Mouse (Mus musculus) myocyte (in vitro differentiated cells): ENCODE results near the gene Ppp1r3d. TPM values are rescaled to one million over a fixed set of nuclear protein-coding genes. Genes with fewer than 3 reads are reported as not detected.

Experiments
- H3K27me3 ChIP-seq: one replicate; pipeline ENCODE4 v1.6.1; 2011; ENCODE audit not compliant: control insufficient read depth, insufficient read depth, insufficient read length
- H3K36me3 ChIP-seq: one replicate; pipeline ENCODE4 v1.6.1; 2011; ENCODE audit not compliant: control insufficient read depth, insufficient read depth
- H3K4me2 ChIP-seq: one replicate; pipeline ENCODE4 v1.6.1; 2011; ENCODE audit warnings: low read depth, control low read depth
- H3K4me3 ChIP-seq: one replicate; pipeline ENCODE4 v1.5.1; 2011; ENCODE audit warnings: mild to moderate bottlenecking, control low read depth, moderate library complexity
- H3K79me2 ChIP-seq: one replicate; pipeline ENCODE4 v1.6.1; 2011; ENCODE audit not compliant: control insufficient read depth, insufficient read depth
- H3ac ChIP-seq: one replicate; pipeline ENCODE4 v1.6.1; 2011; ENCODE audit not compliant: control insufficient read depth, insufficient read length
- CEBPB ChIP-seq: IDR thresholded peaks from 2 replicates; pipeline ENCODE4 v1.6.1; 2011; ENCODE audit warnings: mild to moderate bottlenecking, moderate library complexity; ENCODE audit not compliant: poor library complexity, insufficient read depth, severe bottlenecking
- E2F4 ChIP-seq: IDR thresholded peaks from one replicate; pipeline ENCODE4 v1.6.1; 2011; ENCODE audit warnings: mild to moderate bottlenecking, control low read depth, moderate library complexity; ENCODE audit not compliant: insufficient read depth
- MAX ChIP-seq: IDR thresholded peaks from one replicate; pipeline ENCODE4 v1.6.1; 2011; ENCODE audit warnings: low read depth, mild to moderate bottlenecking, control low read depth
- MYOD1 ChIP-seq, 3 experiments: IDR thresholded peaks; one replicate each; pipeline ENCODE4 v1.6.1; 2011; ENCODE audit warnings: control low read depth in 2 of 3, low read depth in 2 of 3, mild to moderate bottlenecking in 2 of 3, moderate library complexity in 1 of 3; ENCODE audit not compliant: insufficient read length in 2 of 3, control insufficient read depth in 1 of 3
- MYOG ChIP-seq, 3 experiments: IDR thresholded peaks; one replicate each; pipeline ENCODE4 v1.6.1; 2011; ENCODE audit warnings: control low read depth in 2 of 3, low read depth in 2 of 3, mild to moderate bottlenecking in 2 of 3; ENCODE audit not compliant: insufficient read length in 2 of 3, control insufficient read depth in 1 of 3, insufficient read depth in 1 of 3
- POLR2A ChIP-seq: IDR thresholded peaks from one replicate; pipeline ENCODE4 v1.6.1; 2011; ENCODE audit warnings: low read depth, mild to moderate bottlenecking, control low read depth, moderate library complexity; ENCODE audit not compliant: insufficient read length
- POLR2AphosphoS2 ChIP-seq: IDR thresholded peaks from one replicate; pipeline ENCODE4 v1.6.1; 2011; ENCODE audit warnings: low read depth, control low read depth; ENCODE audit not compliant: insufficient read length
- REST ChIP-seq: IDR thresholded peaks from one replicate; pipeline ENCODE4 v1.6.1; 2011; ENCODE audit warnings: mild to moderate bottlenecking, control low read depth, moderate library complexity; ENCODE audit not compliant: insufficient read depth, insufficient read length
- SRF ChIP-seq: IDR thresholded peaks from one replicate; pipeline ENCODE4 v1.6.1; 2011; ENCODE audit warnings: low read depth; ENCODE audit not compliant: control insufficient read depth, insufficient read length
- TCF12 ChIP-seq: IDR thresholded peaks from one replicate; pipeline ENCODE4 v1.6.1; 2011; ENCODE audit warnings: mild to moderate bottlenecking, control low read depth; ENCODE audit not compliant: poor library complexity, insufficient read depth, severe bottlenecking
- TCF3 ChIP-seq: IDR thresholded peaks from one replicate; pipeline ENCODE4 v1.6.1; 2011; ENCODE audit warnings: low read depth, control low read depth; ENCODE audit not compliant: insufficient read length
- USF1 ChIP-seq: IDR thresholded peaks from one replicate; pipeline ENCODE4 v1.6.1; 2011; ENCODE audit warnings: low read depth, mild to moderate bottlenecking, control low read depth, moderate library complexity
- polyA plus RNA-seq: library from polyadenylated mRNA; unstranded; fragments of >200 nt; fragmentation: generic; extraction: Trizol; gene quantifications from one replicate; pipeline ENCODE4 v1.2.1, GENCODE M21; 2012; ENCODE audit warnings: missing spikeins

The Ppp1r3d gene
- polyA plus RNA-seq, result not detected

GRCm38 (mm10) chr2:178414261-178415149, at the start of gene Ppp1r3d, which contains the start of gene Fam217b:
TSS of gene Ppp1r3d (minus strand) at chr2:178414472.
TSS of gene Fam217b (plus strand) at chr2:178414524.
- TF ChIP-seq USF1 (no peak), MYOD1 (IDR thresholded peaks at IDR 0.05; ENCODE audit: control insufficient read depth in 1 of 3, insufficient read length in 2 of 3, low read depth in 2 of 3) (no peak), MYOG (IDR thresholded peaks at IDR 0.05; ENCODE audit: control insufficient read depth in 1 of 3, insufficient read depth in 1 of 3, insufficient read length in 2 of 3, low read depth in 2 of 3) (no peak), TCF12 (no peak), POLR2AphosphoS2 (no peak), POLR2A (no peak), E2F4 (no peak), SRF (no peak), REST (no peak), MAX (no peak), CEBPB (no peak)

GRCm38 (mm10) chr2:178460353-178460752, 46.1 kb upstream of the Ppp1r3d start:
- TF ChIP-seq MYOD1 (IDR thresholded peaks at IDR 0.05; ENCODE audit: control insufficient read depth in 1 of 3, insufficient read length in 2 of 3, low read depth in 2 of 3) (no peak), SRF (no peak), POLR2AphosphoS2 (no peak), MYOG (IDR thresholded peaks at IDR 0.05; ENCODE audit: control insufficient read depth in 1 of 3, insufficient read depth in 1 of 3, insufficient read length in 2 of 3, low read depth in 2 of 3) (no peak), POLR2A (no peak), REST (no peak), E2F4 (no peak), CEBPB (no peak), MAX (no peak), TCF3 (no peak), TCF12 (no peak), USF1 (no peak)
- H3K27me3 ChIP-seq, result no peaks in the 10 kb centered on the region
- H3ac ChIP-seq, result no peak overlapping the region
- no peak overlapping the region for H3K4me2 ChIP-seq
- no peak overlapping the region for H3K4me3 ChIP-seq
- no peaks in the 10 kb centered on the region for H3K36me3 ChIP-seq
- no peaks in the 10 kb centered on the region for H3K79me2 ChIP-seq

More at GRCm38 (mm10) chr2:178414261-178415149, at the start of gene Ppp1r3d, which contains the start of gene Fam217b:
- no peak within 1 kb of the TSS for H3K4me2 ChIP-seq
- no peaks in the 10 kb centered on the region for H3K36me3 ChIP-seq
- H3ac ChIP-seq, result no peak within 1 kb of the TSS
- H3K79me2 ChIP-seq, result no peaks in the 10 kb centered on the region
- no peak within 1 kb of the TSS for H3K4me3 ChIP-seq
- H3K27me3 ChIP-seq, result no peaks in the 10 kb centered on the region

GRCm38 (mm10) chr2:178457414-178457813, 43.1 kb upstream of the Ppp1r3d start:
- no peaks in the 10 kb centered on the region for H3K36me3 ChIP-seq
- H3K79me2 ChIP-seq, result no peaks in the 10 kb centered on the region
- no peak overlapping the region for H3ac ChIP-seq
- TF ChIP-seq MAX (no peak), MYOG (IDR thresholded peaks at IDR 0.05; ENCODE audit: control insufficient read depth in 1 of 3, insufficient read depth in 1 of 3, insufficient read length in 2 of 3, low read depth in 2 of 3) (no peak), POLR2A (no peak), POLR2AphosphoS2 (no peak), REST (no peak), TCF3 (no peak), USF1 (no peak), MYOD1 (IDR thresholded peaks at IDR 0.05; ENCODE audit: control insufficient read depth in 1 of 3, insufficient read length in 2 of 3, low read depth in 2 of 3) (no peak), TCF12 (no peak), SRF (no peak), E2F4 (no peak), CEBPB (no peak)
- H3K27me3 ChIP-seq, result no peaks in the 10 kb centered on the region
- no peak overlapping the region for H3K4me2 ChIP-seq
- no peak overlapping the region for H3K4me3 ChIP-seq

GRCm38 (mm10) chr2:178454664-178455516, 40.6 kb upstream of the Ppp1r3d start:
- Histone ChIP-seq H3K4me3 (no peak overlapping the region), H3K79me2 (no peaks in the 10 kb centered on the region), H3K4me2 (no peak overlapping the region), H3K36me3 (no peaks in the 10 kb centered on the region), H3ac (no peak overlapping the region), H3K27me3 (no peaks in the 10 kb centered on the region)
- TF ChIP-seq USF1 (no peak), POLR2A (no peak), MYOD1 (IDR thresholded peaks at IDR 0.05; ENCODE audit: control insufficient read depth in 1 of 3, insufficient read length in 2 of 3, low read depth in 2 of 3) (no peak)
